1 mouse cellular context compared by ENCODE assay signal in the genomic region with DNA sequence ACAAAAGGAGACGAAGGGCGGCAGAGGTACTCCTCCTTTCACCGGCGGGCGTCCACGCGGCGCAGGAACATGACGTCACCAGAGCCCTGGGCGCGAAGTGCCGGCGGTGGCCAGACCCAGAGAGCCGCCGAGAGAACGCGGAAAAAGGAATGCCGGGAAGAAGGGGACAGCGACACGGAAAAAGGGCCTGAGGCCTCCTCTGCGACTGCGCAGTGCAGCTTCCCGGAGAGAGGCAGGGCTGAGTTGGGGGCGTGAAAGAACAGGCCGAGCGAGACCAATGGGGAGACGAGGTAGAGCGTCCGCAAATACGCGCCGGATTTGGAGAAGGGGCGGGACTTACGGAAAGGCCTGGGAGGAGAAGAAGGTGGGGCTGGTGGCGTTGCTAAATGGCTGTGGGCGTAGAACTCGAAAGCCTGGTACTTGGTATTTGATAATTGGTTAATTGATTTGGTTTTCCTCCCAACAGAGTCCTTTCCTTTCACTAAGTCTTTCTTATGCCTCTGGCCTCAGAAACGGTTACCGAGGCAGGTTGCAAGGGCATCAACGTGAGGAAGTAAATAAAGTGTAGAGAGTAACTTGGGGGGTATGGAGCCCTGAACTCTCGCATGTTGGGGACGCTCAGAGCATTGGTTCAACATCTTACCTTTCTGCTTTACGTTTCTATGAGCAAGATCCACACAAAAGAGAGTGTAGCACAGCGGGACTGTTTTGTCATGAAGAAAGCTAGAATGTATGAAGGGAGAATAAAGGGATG.
TF ChIP-seq lines count a peak whose summit lies in the region.

Mmgt1 (minus strand) TSS at position 183 of the 754 bp plus-strand sequence.

TF ChIP-seq in CH12.LX, 34 proteins besides CTCF, POLR2A, EP300 and RAD21 (continued from another document):
- TF ChIP-seq TCF12 (IDR thresholded peaks at IDR 0.05; ENCODE audit: low read depth, low read length) (peak; percentile 49; the same call in 1 of the 2 replicates), ZKSCAN1 (IDR thresholded peaks at IDR 0.05; ENCODE audit: borderline replicate concordance, low read depth, low read length) (no peak), USF1 (IDR thresholded peaks at IDR 0.05; ENCODE audit: low read depth, low read length) (no peak), MAX (IDR thresholded peaks at IDR 0.05; ENCODE audit: low read length) (no peak), NRF1 (IDR thresholded peaks at IDR 0.05; ENCODE audit: low read depth, low read length) (peak; percentile 94), CHD1 (IDR thresholded peaks at IDR 0.05; ENCODE audit: low read depth, low read length) (no peak), MAZ (IDR thresholded peaks at IDR 0.05; ENCODE audit: low read depth, low read length) (no peak), SMC3 (IDR thresholded peaks at IDR 0.05; ENCODE audit: low read depth, low read length) (no peak), ETS1 (conservative IDR thresholded peaks at IDR 0.05; ENCODE audit: low read depth, low read length) (no peak), GABPA (IDR thresholded peaks at IDR 0.05; ENCODE audit: insufficient replicate concordance, low read depth, low read length) (no peak; the same call in 1 of the 2 replicates), ELF1 (IDR thresholded peaks at IDR 0.05; ENCODE audit: low read depth, low read length) (peak; percentile 95), JUND (conservative IDR thresholded peaks at IDR 0.05; ENCODE audit: low read depth, low read length) (no peak), IRF4 (IDR thresholded peaks at IDR 0.05; ENCODE audit: low read depth, low read length) (no peak), KAT2A (IDR thresholded peaks at IDR 0.05; ENCODE audit: insufficient replicate concordance, low read length) (peak; percentile 65; the same call in 1 of the 2 replicates), HCFC1 (IDR thresholded peaks at IDR 0.05; ENCODE audit: low read depth, low read length) (peak; percentile 90), MEF2A (IDR thresholded peaks at IDR 0.05; ENCODE audit: borderline replicate concordance, low read depth, low read length) (peak; percentile 48; the same call in 1 of the 2 replicates), RCOR1 (conservative IDR thresholded peaks at IDR 0.05; ENCODE audit: low read depth, low read length) (no peak), ZMIZ1 (IDR thresholded peaks at IDR 0.05; ENCODE audit: low read depth, low read length) (peak; percentile 15; the same call in 1 of the 2 replicates), NELFE (IDR thresholded peaks at IDR 0.05; ENCODE audit: low read depth, low read length) (0 out of 2 replicates have a peak, but pooled peaks have one; percentile 23), UBTF (IDR thresholded peaks at IDR 0.05; ENCODE audit: low read depth, low read length) (no peak)
